ENCODE assay signal across 16 mouse cellular contexts in genomic region chr12:3859545-3859944, GRCm38 (mm10). TPM values are rescaled to one million over a fixed set of nuclear protein-coding genes. Genes with fewer than 3 reads are reported as not detected.
DNase-seq lines count a peak whose midpoint lies in the region; ATAC-seq and TF ChIP-seq lines count a peak whose summit lies in the region.
"Had no signal": no experiment of that assay in that cellular context is flagged by ENCODE, and none has a peak within 500 bp of the region (broad histone marks: within the 10 kb centered on the region; RNA-seq: fewer than 3 reads in every experiment).

No protein-coding gene starts in this region.

- no peak for TF ChIP-seq CTCF in intestine, postnatal 0 days (IDR thresholded peaks at IDR 0.05; ENCODE audit: low read depth)
- no peak for TF ChIP-seq CTCF in lung, embryonic 14.5 days (IDR thresholded peaks at IDR 0.05; ENCODE audit: low read depth)
- TF ChIP-seq CTCF in lung, adult 2 months (IDR thresholded peaks at IDR 0.05; ENCODE audit: insufficient read depth, low read length), result no peak
- TF ChIP-seq CTCF in bone marrow macrophage, adult 2 months (IDR thresholded peaks at IDR 0.05; ENCODE audit: low read depth, low read length), result no peak
- no peak for TF ChIP-seq CTCF in liver, postnatal 0 days (IDR thresholded peaks at IDR 0.05; ENCODE audit: low read depth)

- DNase-seq in lung, embryonic 14.5 days, result peak; percentile 39
- DNase-seq in lung, adult 2 months, result no peak
- DNase-seq in liver, postnatal 0 days, result no peak
- DNase-seq in urinary bladder, postnatal 10 days (ENCODE audit: low spot score), result no peak
- DNase-seq: cerebellum, adult 11-12 months; forebrain, postnatal 0 days; gastrocnemius, postnatal 10 days; heart, postnatal 14 days; right cerebral cortex, postnatal 25 days had no signal

- no peaks in the 10 kb centered on the region for H3K4me1 ChIP-seq in intestine, postnatal 0 days (replicated peaks; ENCODE audit: control insufficient read depth, insufficient read depth, low read length)
- H3K4me1 ChIP-seq in intestine, embryonic 15.5 days (replicated peaks), result peaks cover 37% of the 10 kb centered on the region
- H3K4me1 ChIP-seq in lung, embryonic 14.5 days (ENCODE audit: insufficient read depth), result peaks cover 15% of the 10 kb centered on the region; the same call in 1 of the 2 replicates
- peaks cover 23% of the 10 kb centered on the region for H3K4me1 ChIP-seq in lung, adult 2 months (ENCODE audit: control insufficient read depth, insufficient read depth, low read length)
- H3K4me1 ChIP-seq in bone marrow macrophage, adult 2 months (ENCODE audit: control insufficient read depth, insufficient read depth, low read length), result peaks cover 70% of the 10 kb centered on the region
- peaks cover 28% of the 10 kb centered on the region for H3K4me1 ChIP-seq in liver, postnatal 0 days (ENCODE audit: insufficient read depth)

- peaks cover 48% of the 10 kb centered on the region for H3K36me3 ChIP-seq in intestine, postnatal 0 days (ENCODE audit: control insufficient read depth, insufficient read depth)
- peaks cover 12% of the 10 kb centered on the region; the same call in 1 of the 2 replicates for H3K36me3 ChIP-seq in intestine, embryonic 15.5 days
- peaks cover 67% of the 10 kb centered on the region for H3K36me3 ChIP-seq in lung, embryonic 14.5 days (ENCODE audit: insufficient read depth)
- peaks cover 6% of the 10 kb centered on the region; the same call in 1 of the 2 replicates for H3K36me3 ChIP-seq in liver, postnatal 0 days (replicated peaks; ENCODE audit: insufficient read depth, low read length)
- H3K36me3 ChIP-seq: G1E had no signal

- no peak for TF ChIP-seq EP300 in liver, postnatal 0 days (IDR thresholded peaks at IDR 0.05; ENCODE audit: low read depth)

- no peaks in the 10 kb centered on the region for H3K27me3 ChIP-seq in intestine, postnatal 0 days (replicated peaks; ENCODE audit: control insufficient read depth, insufficient read depth, low read length)
- H3K27me3 ChIP-seq in intestine, embryonic 15.5 days (replicated peaks), result no peaks in the 10 kb centered on the region
- H3K27me3 ChIP-seq in lung, embryonic 14.5 days (ENCODE audit: insufficient read depth, low read length), result no peaks in the 10 kb centered on the region
- H3K27me3 ChIP-seq in liver, postnatal 0 days (ENCODE audit: insufficient read depth, low read length), result no peaks in the 10 kb centered on the region
- H3K27me3 ChIP-seq: limb, embryonic 12.5 days had no signal

- no peak overlapping the region for H3K9ac ChIP-seq in intestine, postnatal 0 days (ENCODE audit: low read depth, low read length)
- H3K9ac ChIP-seq in intestine, embryonic 15.5 days, result no peak overlapping the region
- no peak overlapping the region for H3K9ac ChIP-seq in lung, embryonic 14.5 days
- H3K9ac ChIP-seq in liver, postnatal 0 days (replicated peaks), result no peak overlapping the region
- H3K9ac ChIP-seq: forebrain, postnatal 0 days; limb, embryonic 12.5 days had no signal

- no peak overlapping the region for H3K4me3 ChIP-seq in intestine, postnatal 0 days (ENCODE audit: low read depth, low read length)
- H3K4me3 ChIP-seq in intestine, embryonic 15.5 days (replicated peaks), result no peak overlapping the region
- H3K4me3 ChIP-seq in lung, embryonic 14.5 days (ENCODE audit: low read depth, low read length), result no peak overlapping the region
- no peak overlapping the region for H3K4me3 ChIP-seq in lung, adult 2 months (replicated peaks; ENCODE audit: extremely low read depth, low read depth, low read length)
- H3K4me3 ChIP-seq in bone marrow macrophage, adult 2 months (ENCODE audit: insufficient read depth, low read length), result no peak overlapping the region
- H3K4me3 ChIP-seq in liver, postnatal 0 days (ENCODE audit: low read depth, low read length), result no peak overlapping the region
- H3K4me3 ChIP-seq: left cerebral cortex, adult 2 months; limb, embryonic 12.5 days had no signal

- ATAC-seq in intestine, postnatal 0 days, result peak; percentile 52
- no peak for ATAC-seq in intestine, embryonic 15.5 days
- ATAC-seq in lung, embryonic 14.5 days (ENCODE audit: insufficient read depth), result peak; percentile 22
- ATAC-seq in liver, postnatal 0 days, result peak; percentile 54
- ATAC-seq: forebrain, postnatal 0 days; hindbrain, embryonic 16.5 days had no signal

- WGBS in intestine, postnatal 0 days, result 50% methylated on average over 3 of the region's 3 CpGs
- 55% methylated on average over 3 of the region's 3 CpGs for WGBS in intestine, embryonic 15.5 days
- WGBS in lung, embryonic 14.5 days, result 40% methylated on average over 3 of the region's 3 CpGs
- 58% methylated on average over 3 of the region's 3 CpGs for WGBS in lung, adult 2 months
- 50% methylated on average over 3 of the region's 3 CpGs for WGBS in liver, postnatal 0 days (ENCODE audit: insufficient replicate concordance)

- H3K4me2 ChIP-seq in intestine, postnatal 0 days (replicated peaks; ENCODE audit: low read depth), result no peak overlapping the region
- no peak overlapping the region for H3K4me2 ChIP-seq in intestine, embryonic 15.5 days (replicated peaks)
- no peak overlapping the region for H3K4me2 ChIP-seq in lung, embryonic 14.5 days
- H3K4me2 ChIP-seq in liver, postnatal 0 days (ENCODE audit: low read depth, low read length), result no peak overlapping the region
- H3K4me2 ChIP-seq: limb, embryonic 12.5 days had no signal

- TF ChIP-seq POLR2A in lung, adult 2 months (IDR thresholded peaks at IDR 0.05; ENCODE audit: borderline replicate concordance, extremely low read depth, low read depth, low read length), result no peak
- TF ChIP-seq POLR2A in bone marrow macrophage, adult 2 months (IDR thresholded peaks at IDR 0.05; ENCODE audit: borderline replicate concordance, low read depth, low read length), result no peak

- H3K27ac ChIP-seq in intestine, postnatal 0 days (ENCODE audit: low read depth, low read length), result 0 out of 2 replicates have a peak overlapping the region, but pooled peaks have one; percentile 16
- no peak overlapping the region for H3K27ac ChIP-seq in intestine, embryonic 15.5 days
- H3K27ac ChIP-seq in lung, embryonic 14.5 days (ENCODE audit: low read depth), result no peak overlapping the region
- H3K27ac ChIP-seq in bone marrow macrophage, adult 2 months (ENCODE audit: insufficient read depth, low read depth, low read length), result peak overlapping the region; percentile 88; the same call in 1 of the 2 replicates
- peak overlapping the region; percentile 62 for H3K27ac ChIP-seq in liver, postnatal 0 days (ENCODE audit: low read depth)
- H3K27ac ChIP-seq: left cerebral cortex, adult 2 months; limb, embryonic 12.5 days had no signal

- no peaks in the 10 kb centered on the region for H3K9me3 ChIP-seq in intestine, postnatal 0 days (ENCODE audit: control insufficient read depth)
- H3K9me3 ChIP-seq in intestine, embryonic 15.5 days, result no peaks in the 10 kb centered on the region
- H3K9me3 ChIP-seq in lung, embryonic 14.5 days (ENCODE audit: low read depth, low read length), result no peaks in the 10 kb centered on the region
- no peaks in the 10 kb centered on the region for H3K9me3 ChIP-seq in liver, postnatal 0 days (ENCODE audit: low read length)
- H3K9me3 ChIP-seq: G1E; limb, embryonic 12.5 days had no signal

RNA-seq across cellular contexts. Expression of gene Dnmt3a, which starts 53.7 kb away (rescaled TPM):
- 33.9 and 42.2 TPM in 2 replicates for polyA plus RNA-seq in intestine, postnatal 0 days (2015; fragmentation: Nextera tagmentation; extraction: Ambion mirVana)
- 114 and 120 TPM in 2 replicates for polyA plus RNA-seq in intestine, embryonic 15.5 days (2015; fragmentation: Nextera tagmentation; extraction: Ambion mirVana)
- 88.0 and 95.5 TPM in 2 replicates for polyA plus RNA-seq in lung, embryonic 14.5 days (2014; fragmentation: Nextera tagmentation; extraction: Ambion mirVana)
- 14.6 and 14.7 TPM in 2 replicates for polyA plus RNA-seq in lung, adult 2 months (2012; rRNA removed)
- polyA plus RNA-seq in bone marrow macrophage, adult 2 months (2012; ENCODE audit: insufficient read depth, insufficient read length, missing spikeins), result 36.9 and 53.8 TPM in 2 replicates
- polyA plus RNA-seq in liver, postnatal 0 days (2015; fragmentation: Nextera tagmentation; extraction: Ambion mirVana), result 21.0 and 24.3 TPM in 2 replicates

Comparison
In these comparisons a context has a peak if more than half of its experiments do, and no peak if none do; other contexts are left out.
1. H3K27ac ChIP-seq: peak in intestine, postnatal 0 days (single experiment), bone marrow macrophage, adult 2 months (single experiment) and liver, postnatal 0 days (single experiment); none in intestine, embryonic 15.5 days (single experiment) and lung, embryonic 14.5 days (single experiment).